Mouse (Mus musculus) ES-E14 (cell line): ENCODE results near the gene Flrt1.

ENCODE experiments used
- CHD2 ChIP-seq: IDR thresholded peaks from 2 replicates; pipeline ENCODE4 v1.6.1; 2014; ENCODE audit warnings: mild to moderate bottlenecking, low read depth, low read length, inconsistent platforms
- HCFC1 ChIP-seq: IDR thresholded peaks from 2 replicates; pipeline ENCODE4 v1.6.1; 2012; ENCODE audit warnings: low read length, inconsistent platforms, borderline replicate concordance; ENCODE audit not compliant: insufficient read depth
- ZNF384 ChIP-seq: IDR thresholded peaks from 2 replicates; pipeline ENCODE4 v1.6.1; 2012; ENCODE audit warnings: low read depth, low read length, inconsistent platforms

- TF ChIP-seq HCFC1: no peak
- TF ChIP-seq ZNF384: no peak
- TF ChIP-seq CHD2: no peak
These were observed 36.6 kb downstream of the Flrt1 start for GRCm38 (mm10) chr19:7068661-7069531.
